Mouse (Mus musculus) thymus, adult 2 months (tissue): ENCODE measurements around the gene Psma7. TPM values are rescaled to one million over a fixed set of nuclear protein-coding genes. Genes with fewer than 3 reads are reported as not detected.

Experiments
- DNase-seq: peaks from one replicate; pipeline ENCODE4 v3.0.0; 2021
- H3K27ac ChIP-seq: fragments of 200-500 bp; 2 replicates; pipeline ENCODE4 v1.5.1; 2012; ENCODE audit warnings: low read length, control low read depth; ENCODE audit not compliant: control insufficient read depth, insufficient read depth
- H3K27me3 ChIP-seq: fragments of 200-500 bp; 2 replicates; pipeline ENCODE4 v1.6.1; 2012; ENCODE audit warnings: mild to moderate bottlenecking, low read length, moderate library complexity, mixed read lengths; ENCODE audit not compliant: control insufficient read depth, insufficient read depth
- H3K36me3 ChIP-seq: fragments of 200-500 bp; 2 replicates; pipeline ENCODE4 v1.6.1; 2012; ENCODE audit warnings: mild to moderate bottlenecking, low read length, moderate library complexity; ENCODE audit not compliant: control insufficient read depth, insufficient read depth
- H3K4me1 ChIP-seq: fragments of 200-500 bp; replicated peaks from 2 replicates; pipeline ENCODE4 v1.6.1; 2012; ENCODE audit warnings: low read length; ENCODE audit not compliant: control insufficient read depth, insufficient read depth
- H3K4me3 ChIP-seq: fragments of 200-500 bp; 2 replicates; pipeline ENCODE4 v1.5.1; 2012; ENCODE audit warnings: mild to moderate bottlenecking, low read length, control low read depth, moderate library complexity; ENCODE audit not compliant: control insufficient read depth, insufficient read depth
- CTCF ChIP-seq: fragments of 200-500 bp; IDR thresholded peaks from 2 replicates; pipeline ENCODE4 v1.5.1; 2012; ENCODE audit warnings: mild to moderate bottlenecking, control low read depth, low read length, moderate library complexity, borderline replicate concordance; ENCODE audit not compliant: control insufficient read depth, poor library complexity, insufficient read depth; ENCODE audit errors: extremely low read depth
- POLR2A ChIP-seq: fragments of 200-500 bp; IDR thresholded peaks from 2 replicates; pipeline ENCODE4 v1.6.1; 2012; ENCODE audit warnings: mild to moderate bottlenecking, low read length, control low read depth, moderate library complexity; ENCODE audit not compliant: control insufficient read depth, poor library complexity, insufficient read depth; ENCODE audit errors: extremely low read depth
- WGBS: fragments of 180-500 bp; shearing (Covaris S2); methylation state at CpG from one replicate; pipeline ENCODE4 v1.1.7; 2018; 5-methylcytosine and 5-hydroxymethylcytosine counted together
- polyA plus RNA-seq: library from polyadenylated mRNA; depleted of rRNA; stranded (reverse); fragments of >200 nt; gene quantifications from 2 replicates; pipeline ENCODE4 v1.2.3, GENCODE M21; 2012

Psma7 gene
- polyA plus RNA-seq, 1 experiment = 250 TPM

- no peak overlapping the region for H3K27ac ChIP-seq
Observed at GRCm38 (mm10) chr2:180032925-180033324, 9.3 kb downstream of the Psma7 start.

GRCm38 (mm10) chr2:180031270-180031669 lies 11.0 kb downstream of the Psma7 start:
- no peak for DNase-seq
- no peak overlapping the region for H3K4me3 ChIP-seq
- peaks cover 64% of the 10 kb centered on the region for H3K36me3 ChIP-seq
- TF ChIP-seq POLR2A = no peak
- TF ChIP-seq CTCF = no peak
- no peak overlapping the region for H3K27ac ChIP-seq
- WGBS = 95% methylated on average over 6 of the region's 6 CpGs
- H3K4me1 ChIP-seq = peaks cover 18% of the 10 kb centered on the region
- H3K27me3 ChIP-seq = no peaks in the 10 kb centered on the region; the same call in 1 of the 2 replicates

More at GRCm38 (mm10) chr2:180032925-180033324, 9.3 kb downstream of the Psma7 start:
- DNase-seq = no peak
- Histone ChIP-seq H3K4me1 (peaks cover 4% of the 10 kb centered on the region), H3K36me3 (peaks cover 76% of the 10 kb centered on the region), H3K27me3 (no peaks in the 10 kb centered on the region; the same call in 1 of the 2 replicates), H3K4me3 (no peak overlapping the region)
- no peak for TF ChIP-seq CTCF
- no peak for TF ChIP-seq POLR2A
- 62% methylated on average over 3 of the region's 3 CpGs for WGBS

GRCm38 (mm10) chr2:180027768-180028167 lies 14.5 kb downstream of the Psma7 start:
- Histone ChIP-seq H3K27ac (peak overlapping the region; percentile 8; the same call in 1 of the 2 replicates), H3K4me1 (peaks cover 26% of the 10 kb centered on the region), H3K27me3 (no peaks in the 10 kb centered on the region; the same call in 1 of the 2 replicates), H3K4me3 (no peak overlapping the region), H3K36me3 (peaks cover 32% of the 10 kb centered on the region)
- WGBS = 96% methylated on average over 9 of the region's 9 CpGs
- no peak for DNase-seq
- TF ChIP-seq POLR2A = no peak
- TF ChIP-seq CTCF = no peak

- H3K27me3 ChIP-seq = no peaks in the 10 kb centered on the region
- peaks cover 13% of the 10 kb centered on the region for H3K36me3 ChIP-seq
- H3K4me1 ChIP-seq = peaks cover 26% of the 10 kb centered on the region
- WGBS = 35% methylated on average over 6 of the region's 6 CpGs
- no peak for DNase-seq
- no peak for TF ChIP-seq CTCF
- no peak for TF ChIP-seq POLR2A
- H3K4me3 ChIP-seq = peak overlapping the region; percentile 89
- no peak overlapping the region for H3K27ac ChIP-seq
Observed at GRCm38 (mm10) chr2:180025861-180026200, 16.4 kb downstream of the Psma7 start.

GRCm38 (mm10) chr2:180025135-180025860 lies 16.9 kb downstream of the Psma7 start:
- H3K4me1 ChIP-seq = peaks cover 26% of the 10 kb centered on the region
- no peak for TF ChIP-seq CTCF
- TF ChIP-seq POLR2A = no peak
- peak; percentile 69 for DNase-seq
- peak overlapping the region; percentile 89 for H3K4me3 ChIP-seq
- under 1% methylated on average over 82 of the region's 84 CpGs for WGBS
- H3K27ac ChIP-seq = peak overlapping the region; percentile 48
- peaks cover 10% of the 10 kb centered on the region for H3K36me3 ChIP-seq
- H3K27me3 ChIP-seq = no peaks in the 10 kb centered on the region

- H3K27ac ChIP-seq = peak within 1 kb of the TSS; percentile 48
- H3K4me1 ChIP-seq = peaks cover 26% of the 10 kb centered on the region
- H3K4me3 ChIP-seq = peak within 1 kb of the TSS; percentile 89
- peaks cover 5% of the 10 kb centered on the region; the same call in 1 of the 2 replicates for H3K36me3 ChIP-seq
- WGBS = under 1% methylated on average over 73 of the region's 80 CpGs
- TF ChIP-seq CTCF (peak; percentile 60; the same call in 1 of the 2 replicates), POLR2A (peak; percentile 83)
- H3K27me3 ChIP-seq = no peaks in the 10 kb centered on the region
- DNase-seq = peak; percentile 99
Observed at GRCm38 (mm10) chr2:180024401-180025098, 17.7 kb downstream of the Psma7 start, which contains the start of gene Lsm14b. Lsm14b (plus strand) TSS chr2:180024987.
